Mouse (Mus musculus): ENCODE data around the gene Stk38l.
"Not testable (repeated sequence)": the region's sequence is repeated elsewhere in the genome, so short reads cannot be mapped to it uniquely, and the experiment has no call there.

Stk38l gene

GRCm38 (mm10) chr6:146764593-146764992, 39.8 kb downstream of the Stk38l start:
- in situ Hi-C loops (cut with MboI, MseI) = no loop called here

GRCm38 (mm10) chr6:146765270-146765669, 40.5 kb downstream of the Stk38l start:
- in situ Hi-C loops (cut with MboI, MseI) = no loop called here

GRCm38 (mm10) chr6:146768813-146769404, 44.1 kb downstream of the Stk38l start:
- in situ Hi-C loops (cut with MboI, MseI) = no loop called here

GRCm38 (mm10) chr6:146770005-146770745, 45.4 kb downstream of the Stk38l start:
- in situ Hi-C loops (cut with MboI, MseI) = no loop called here

- in situ Hi-C loops (cut with MboI, MseI) = no loop called here
Observed at GRCm38 (mm10) chr6:146770808-146771207, 46.0 kb downstream of the Stk38l start.

GRCm38 (mm10) chr6:146775864-146776263, 51.1 kb downstream of the Stk38l start:
- in situ Hi-C loops (cut with MboI, MseI) = not testable (repeated sequence)

- in situ Hi-C loops (cut with MboI, MseI) = no loop called here
Observed at GRCm38 (mm10) chr6:146776610-146777389, 52.0 kb downstream of the Stk38l start.

- in situ Hi-C loops (cut with MboI, MseI) = no loop called here
Observed at GRCm38 (mm10) chr6:146778055-146778454, 53.3 kb downstream of the Stk38l start.

- in situ Hi-C loops (cut with MboI, MseI) = no loop called here
Observed at GRCm38 (mm10) chr6:146781566-146781965, 56.8 kb downstream of the Stk38l start.

GRCm38 (mm10) chr6:146793527-146793926, 68.7 kb downstream of the Stk38l start:
- in situ Hi-C loops (cut with MboI, MseI) = no loop called here

GRCm38 (mm10) chr6:146795166-146795923, 70.5 kb downstream of the Stk38l start:
- in situ Hi-C loops (cut with MboI, MseI) = no loop called here

GRCm38 (mm10) chr6:146795924-146796545, 71.2 kb downstream of the Stk38l start, which contains the start of gene Arntl2:
Arntl2 (plus strand) TSS chr6:146796055.
- in situ Hi-C loops (cut with MboI, MseI) = no loop called here

GRCm38 (mm10) chr6:146797446-146797845, 72.7 kb downstream of the Stk38l start:
- in situ Hi-C loops (cut with MboI, MseI) = no loop called here

- in situ Hi-C loops (cut with MboI, MseI) = no loop called here
Observed at GRCm38 (mm10) chr6:146809991-146810390, 85.2 kb downstream of the Stk38l start.

- in situ Hi-C loops (cut with MboI, MseI) = no loop called here
Observed at GRCm38 (mm10) chr6:146813007-146813406, 88.2 kb downstream of the Stk38l start.

GRCm38 (mm10) chr6:146820177-146820965, 95.6 kb downstream of the Stk38l start:
- in situ Hi-C loops (cut with MboI, MseI) = no loop called here

- in situ Hi-C loops (cut with MboI, MseI) = no loop called here
Observed at GRCm38 (mm10) chr6:146821958-146822357, 97.2 kb downstream of the Stk38l start.

- in situ Hi-C loops (cut with MboI, MseI) = loop anchor here (25.0 kb wide), 1 partner anchor 412 kb away; no protein-coding TSS in a partner anchor
Observed at GRCm38 (mm10) chr6:146824727-146825486, 100.1 kb downstream of the Stk38l start.

- in situ Hi-C loops (cut with MboI, MseI) = loop anchor here (25.0 kb wide), 1 partner anchor 412 kb away; no protein-coding TSS in a partner anchor
Observed at GRCm38 (mm10) chr6:146825487-146825773, 100.6 kb downstream of the Stk38l start.

Data from T-helper 17 cell (primary cell).